Mouse (Mus musculus) heart, adult 2 months (tissue): ENCODE results near the gene Ndufa4l2.

Experiments used
- CTCF ChIP-seq: fragments of 200-600 bp; IDR thresholded peaks from 2 replicates; pipeline ENCODE4 v1.8.1; 2022; ENCODE audit warnings: antibody characterized with exemption, mild to moderate bottlenecking, moderate library complexity
- EP300 ChIP-seq: fragments of 200-500 bp; IDR thresholded peaks from 2 replicates; pipeline ENCODE4 v1.6.1; 2011; ENCODE audit warnings: low read depth, low read length, control low read depth; ENCODE audit not compliant: insufficient read depth
- POLR2A ChIP-seq: fragments of 200-500 bp; IDR thresholded peaks from 2 replicates; pipeline ENCODE4 v1.6.1; 2011; ENCODE audit warnings: mild to moderate bottlenecking, low read depth, low read length, control low read depth; ENCODE audit not compliant: insufficient read depth

GRCm38 (mm10) chr10:127530945-127531344 lies 16.2 kb downstream of the Ndufa4l2 start:
- TF ChIP-seq CTCF (no peak), POLR2A (no peak), EP300 (no peak)
